Mouse (Mus musculus): ENCODE results near the gene Olfr461. TPM values are rescaled to one million over a fixed set of nuclear protein-coding genes. Genes with fewer than 3 reads are reported as not detected.

Olfr461 gene
- polyA plus RNA-seq, 1 experiment = not detected

DNA sequence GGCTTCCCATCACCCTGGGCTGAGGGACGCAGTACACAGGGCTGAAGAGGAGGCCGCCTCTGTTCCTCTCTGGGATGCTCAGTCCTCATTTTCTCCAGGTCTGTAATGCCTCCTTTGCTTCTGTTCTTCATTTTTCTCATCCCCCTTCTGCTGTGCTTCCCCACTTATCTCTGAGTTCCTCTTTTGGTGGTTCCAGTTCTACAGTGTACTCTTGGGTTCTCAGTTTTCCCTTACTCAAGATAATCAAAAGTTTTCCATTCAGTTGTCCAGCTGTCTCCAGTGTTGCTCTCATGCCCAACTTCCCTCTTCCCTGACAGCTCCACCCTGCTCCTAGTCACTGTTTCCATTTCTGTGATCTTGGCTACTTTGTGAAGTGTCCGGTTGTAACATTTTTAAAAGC is 18.8 kb upstream of the Olfr461 start:
- no peak for TF ChIP-seq POLR2A (IDR thresholded peaks at IDR 0.05; ENCODE audit: low read depth, low read length)
- TF ChIP-seq CTCF (conservative IDR thresholded peaks at IDR 0.05; ENCODE audit: insufficient read depth, insufficient read length, low read depth, low read length) = no peak
- WGBS = 68% methylated on average over 3 of the region's 3 CpGs
- H3K4me3 ChIP-seq (ENCODE audit: insufficient read depth, low read depth, low read length) = no peak overlapping the region

DNA sequence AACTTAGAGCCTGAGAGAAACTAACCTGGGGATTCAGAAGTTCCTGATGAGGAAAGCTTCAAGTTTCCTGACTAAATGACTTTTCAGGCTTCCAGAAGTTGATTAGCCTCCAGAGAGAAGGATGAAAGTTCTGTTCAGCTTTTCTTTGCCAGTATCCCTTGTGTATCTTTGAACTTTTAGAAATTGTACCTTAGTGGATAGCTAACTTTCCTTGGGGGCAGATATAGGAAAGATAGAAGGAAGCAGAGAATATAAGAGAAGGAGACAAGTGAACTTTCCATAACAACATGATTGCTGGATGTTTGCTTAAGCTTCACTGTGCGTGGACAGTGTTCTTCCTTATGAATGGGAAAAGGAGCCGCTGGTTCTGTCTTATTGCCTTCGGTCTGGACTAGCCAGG is 14.3 kb upstream of the Olfr461 start, which contains the start of gene Olfr460:
Olfr460 (plus strand) TSS at position 301 of the 400 bp plus-strand sequence.
- Histone ChIP-seq H3K27me3 (replicated peaks; ENCODE audit: control insufficient read depth, insufficient read depth, low read length) (no peaks in the 10 kb centered on the region), H3K36me3 (ENCODE audit: control insufficient read depth, insufficient read depth, low read length) (no peaks in the 10 kb centered on the region), H3K4me1 (ENCODE audit: control insufficient read depth, insufficient read depth, low read length) (no peaks in the 10 kb centered on the region), H3K27ac (ENCODE audit: insufficient read depth, low read depth, low read length) (no peak within 1 kb of the TSS), H3K4me3 (ENCODE audit: insufficient read depth, low read depth, low read length) (no peak within 1 kb of the TSS)
- no peak for DNase-seq
- 87% methylated on average over 3 of the region's 3 CpGs for WGBS
- TF ChIP-seq POLR2A (IDR thresholded peaks at IDR 0.05; ENCODE audit: low read depth, low read length) (no peak), CTCF (conservative IDR thresholded peaks at IDR 0.05; ENCODE audit: insufficient read depth, insufficient read length, low read depth, low read length) (no peak)

More for the DNA sequence above, 18.8 kb upstream of the Olfr461 start:
- H3K27me3 ChIP-seq (replicated peaks; ENCODE audit: control insufficient read depth, insufficient read depth, low read length) = no peaks in the 10 kb centered on the region
- no peaks in the 10 kb centered on the region for H3K4me1 ChIP-seq (ENCODE audit: control insufficient read depth, insufficient read depth, low read length)
- DNase-seq = no peak
- no peak overlapping the region for H3K27ac ChIP-seq (ENCODE audit: insufficient read depth, low read depth, low read length)
- H3K36me3 ChIP-seq (ENCODE audit: control insufficient read depth, insufficient read depth, low read length) = no peaks in the 10 kb centered on the region

DNA sequence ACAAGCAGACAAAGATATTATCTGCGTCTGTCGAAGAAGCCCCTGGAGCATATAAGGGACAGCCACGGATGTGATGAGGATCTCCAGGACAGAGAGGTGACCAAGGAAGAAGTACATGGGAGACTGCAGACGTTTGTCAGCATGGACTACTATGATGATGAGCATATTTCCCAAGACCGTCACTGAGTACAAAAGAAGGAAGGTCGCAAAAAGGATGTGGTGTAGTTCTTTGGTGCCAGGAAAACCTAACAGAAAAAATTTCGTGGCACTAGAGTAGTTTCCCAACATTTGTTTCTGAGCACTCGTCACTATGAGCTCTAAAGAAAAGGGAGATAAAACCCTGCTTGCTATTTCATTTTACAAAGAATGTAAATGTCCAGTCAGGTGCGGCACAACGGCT is 10.2 kb downstream of the Olfr461 start:
- DNase-seq = no peak
- H3K27ac ChIP-seq (ENCODE audit: insufficient read depth, low read depth, low read length) = no peak overlapping the region
- no peaks in the 10 kb centered on the region for H3K4me1 ChIP-seq (ENCODE audit: control insufficient read depth, insufficient read depth, low read length)
- H3K27me3 ChIP-seq (replicated peaks; ENCODE audit: control insufficient read depth, insufficient read depth, low read length) = no peaks in the 10 kb centered on the region
- 79% methylated on average over 10 of the region's 10 CpGs for WGBS
- H3K36me3 ChIP-seq (ENCODE audit: control insufficient read depth, insufficient read depth, low read length) = no peaks in the 10 kb centered on the region
- no peak for TF ChIP-seq CTCF (conservative IDR thresholded peaks at IDR 0.05; ENCODE audit: insufficient read depth, insufficient read length, low read depth, low read length)
- no peak for TF ChIP-seq POLR2A (IDR thresholded peaks at IDR 0.05; ENCODE audit: low read depth, low read length)
- no peak overlapping the region for H3K4me3 ChIP-seq (ENCODE audit: insufficient read depth, low read depth, low read length)

DNA sequence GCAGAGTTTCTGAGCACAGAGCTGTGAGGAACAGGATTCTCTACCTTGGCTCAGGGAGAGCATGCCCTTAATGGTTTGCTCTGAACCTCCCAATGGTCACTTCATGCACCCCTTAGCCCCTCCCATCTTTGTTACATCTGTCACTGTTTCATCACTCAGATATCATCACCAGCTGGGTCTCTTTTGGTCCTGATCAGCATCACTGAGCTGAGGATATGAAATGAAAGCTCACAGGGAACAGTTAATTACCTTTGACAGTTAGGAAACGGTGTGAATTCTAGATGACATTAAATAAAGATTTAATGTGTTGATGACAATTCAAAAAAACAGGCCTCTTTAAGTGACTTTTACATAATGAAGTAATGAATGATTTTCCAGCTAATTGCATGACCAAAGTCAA is 35.4 kb downstream of the Olfr461 start, which contains the start of gene Prss37:
Prss37 (minus strand) TSS at position 101 of the 400 bp plus-strand sequence.
- H3K36me3 ChIP-seq (ENCODE audit: control insufficient read depth, insufficient read depth, low read length) = no peaks in the 10 kb centered on the region
- no peak within 1 kb of the TSS for H3K4me3 ChIP-seq (ENCODE audit: insufficient read depth, low read depth, low read length)
- WGBS = 46% methylated on average over 1 of the region's 1 CpGs
- TF ChIP-seq POLR2A (IDR thresholded peaks at IDR 0.05; ENCODE audit: low read depth, low read length) (no peak), CTCF (conservative IDR thresholded peaks at IDR 0.05; ENCODE audit: insufficient read depth, insufficient read length, low read depth, low read length) (no peak)
- DNase-seq = no peak
- no peaks in the 10 kb centered on the region for H3K27me3 ChIP-seq (replicated peaks; ENCODE audit: control insufficient read depth, insufficient read depth, low read length)
- H3K4me1 ChIP-seq (ENCODE audit: control insufficient read depth, insufficient read depth, low read length) = no peaks in the 10 kb centered on the region
- H3K27ac ChIP-seq (ENCODE audit: insufficient read depth, low read depth, low read length) = no peak within 1 kb of the TSS

DNA sequence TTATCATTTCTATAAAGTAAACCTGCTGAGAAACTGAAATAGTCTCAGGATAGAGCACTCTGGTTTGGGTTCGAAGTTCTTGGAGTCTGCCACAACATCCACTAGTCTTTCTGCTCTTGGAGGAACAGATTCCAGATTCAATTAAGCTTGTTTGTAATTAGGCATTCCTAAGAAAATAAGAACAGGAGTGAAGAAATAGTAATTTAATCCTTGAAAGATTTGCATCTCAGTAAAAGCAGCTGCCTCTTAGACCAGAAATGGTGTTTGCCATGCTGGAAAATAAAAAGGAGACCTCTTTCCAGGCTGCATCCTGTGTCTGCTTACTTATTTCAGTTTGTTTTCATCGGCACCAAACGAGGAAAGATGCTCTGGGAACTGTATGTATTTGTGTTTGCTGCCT is 61.6 kb downstream of the Olfr461 start, which contains the start of gene Tas2r108:
Tas2r108 (plus strand) TSS at position 301 of the 400 bp plus-strand sequence.
- H3K27ac ChIP-seq (ENCODE audit: insufficient read depth, low read depth, low read length) = no peak within 1 kb of the TSS
- no peaks in the 10 kb centered on the region for H3K4me1 ChIP-seq (ENCODE audit: control insufficient read depth, insufficient read depth, low read length)
- H3K4me3 ChIP-seq (ENCODE audit: insufficient read depth, low read depth, low read length) = no peak within 1 kb of the TSS
- DNase-seq = no peak
- no peak for TF ChIP-seq POLR2A (IDR thresholded peaks at IDR 0.05; ENCODE audit: low read depth, low read length)
- TF ChIP-seq CTCF (conservative IDR thresholded peaks at IDR 0.05; ENCODE audit: insufficient read depth, insufficient read length, low read depth, low read length) = no peak
- WGBS = 91% methylated on average over 3 of the region's 3 CpGs
- no peaks in the 10 kb centered on the region for H3K27me3 ChIP-seq (replicated peaks; ENCODE audit: control insufficient read depth, insufficient read depth, low read length)
- H3K36me3 ChIP-seq (ENCODE audit: control insufficient read depth, insufficient read depth, low read length) = no peaks in the 10 kb centered on the region

Other genes starting within 250 kb of the Olfr461 start
- 13.5 and 15.6 TPM in 2 replicates for gene Agk, start 229.9 kb downstream of the Olfr461 start, polyA plus RNA-seq (2012; rRNA removed)
- 4.9 and 6.2 TPM in 2 replicates for gene E330009J07Rik, start 118.9 kb downstream of the Olfr461 start, polyA plus RNA-seq (2012; rRNA removed)
- not detected in 2 replicates for gene Wee2, start 116.0 kb downstream of the Olfr461 start, polyA plus RNA-seq (2012; rRNA removed)
- 9.6 and 13.5 TPM in 2 replicates for gene Ssbp1, start 83.7 kb downstream of the Olfr461 start, polyA plus RNA-seq (2012; rRNA removed)
- gene Tas2r137, start 63.8 kb downstream of the Olfr461 start, polyA plus RNA-seq (2012; rRNA removed) = not detected in 2 replicates
- gene Tas2r108, start 61.5 kb downstream of the Olfr461 start, polyA plus RNA-seq (2012; rRNA removed) = 0.12 TPM in 1 of 2 replicates, not detected in the other
- gene Prss37, start 35.5 kb downstream of the Olfr461 start, polyA plus RNA-seq (2012; rRNA removed) = 0.13 TPM in 1 of 2 replicates, not detected in the other
- 0.11 and 0.16 TPM in 2 replicates for gene Olfr460, start 14.4 kb upstream of the Olfr461 start, polyA plus RNA-seq (2012; rRNA removed)
- gene Clec5a, start 30.8 kb upstream of the Olfr461 start, polyA plus RNA-seq (2012; rRNA removed) = 0.07 and 0.52 TPM in 2 replicates
- gene Tas2r138, start 58.3 kb upstream of the Olfr461 start, polyA plus RNA-seq (2012; rRNA removed) = 0.08 and 0.15 TPM in 2 replicates
- gene Mgam, start 73.8 kb upstream of the Olfr461 start, polyA plus RNA-seq (2012; rRNA removed) = 34.1 and 34.7 TPM in 2 replicates

Data from kidney, adult 2 months (tissue).